Mouse (Mus musculus) lung, adult 2 months (tissue): ENCODE data around the gene Hoxa11.

ENCODE experiments used
- CTCF ChIP-seq: fragments of 200-500 bp; IDR thresholded peaks from 2 replicates; pipeline ENCODE4 v1.5.1; 2011; ENCODE audit warnings: mild to moderate bottlenecking, low read length, control low read depth; ENCODE audit not compliant: insufficient read depth
- POLR2A ChIP-seq: fragments of 200-500 bp; IDR thresholded peaks from 2 replicates; pipeline ENCODE4 v1.6.1; 2011; ENCODE audit warnings: low read depth, mild to moderate bottlenecking, control low read depth, low read length, borderline replicate concordance; ENCODE audit errors: extremely low read depth

GRCm38 (mm10) chr6:52251177-52251879 is 5.7 kb upstream of the Hoxa11 start:
- TF ChIP-seq CTCF (no peak), POLR2A (no peak)
